Mouse (Mus musculus): Measurements from ENCODE around the gene Ap1s1.

Ap1s1 gene

GRCm38 (mm10) chr5:137045402-137046323, at the start of gene Ap1s1:
Ap1s1 (minus strand) TSS chr5:137046135.
- in situ Hi-C loops (cut with MboI, MseI) = no loop called here

GRCm38 (mm10) chr5:137095135-137095534, 49.2 kb upstream of the Ap1s1 start:
- in situ Hi-C loops (cut with MboI, MseI) = no loop called here

- in situ Hi-C loops (cut with MboI, MseI) = no loop called here
Measured at GRCm38 (mm10) chr5:137093720-137094119, 47.8 kb upstream of the Ap1s1 start.

- in situ Hi-C loops (cut with MboI, MseI) = no loop called here
Measured at GRCm38 (mm10) chr5:137091560-137091959, 45.6 kb upstream of the Ap1s1 start.

GRCm38 (mm10) chr5:137090870-137091269, 44.9 kb upstream of the Ap1s1 start:
- in situ Hi-C loops (cut with MboI, MseI) = no loop called here

GRCm38 (mm10) chr5:137087410-137087809, 41.5 kb upstream of the Ap1s1 start:
- in situ Hi-C loops (cut with MboI, MseI) = no loop called here

- in situ Hi-C loops (cut with MboI, MseI) = no loop called here
Measured at GRCm38 (mm10) chr5:137085731-137086130, 39.8 kb upstream of the Ap1s1 start.

- in situ Hi-C loops (cut with MboI, MseI) = no loop called here
Measured at GRCm38 (mm10) chr5:137085021-137085420, 39.1 kb upstream of the Ap1s1 start.

GRCm38 (mm10) chr5:137083051-137083450, 37.1 kb upstream of the Ap1s1 start:
- in situ Hi-C loops (cut with MboI, MseI) = no loop called here

- in situ Hi-C loops (cut with MboI, MseI) = no loop called here
Measured at GRCm38 (mm10) chr5:137079849-137080248, 33.9 kb upstream of the Ap1s1 start.

- in situ Hi-C loops (cut with MboI, MseI) = no loop called here
Measured at GRCm38 (mm10) chr5:137078616-137079015, 32.7 kb upstream of the Ap1s1 start.

GRCm38 (mm10) chr5:137078041-137078440, 32.1 kb upstream of the Ap1s1 start:
- in situ Hi-C loops (cut with MboI, MseI) = no loop called here

- in situ Hi-C loops (cut with MboI, MseI) = no loop called here
Measured at GRCm38 (mm10) chr5:137077187-137077586, 31.3 kb upstream of the Ap1s1 start.

GRCm38 (mm10) chr5:137076191-137076930, 30.4 kb upstream of the Ap1s1 start:
- in situ Hi-C loops (cut with MboI, MseI) = no loop called here

- in situ Hi-C loops (cut with MboI, MseI) = no loop called here
Measured at GRCm38 (mm10) chr5:137075726-137076125, 29.8 kb upstream of the Ap1s1 start.

GRCm38 (mm10) chr5:137074191-137074651, 28.3 kb upstream of the Ap1s1 start:
- in situ Hi-C loops (cut with MboI, MseI) = no loop called here

- in situ Hi-C loops (cut with MboI, MseI) = no loop called here
Measured at GRCm38 (mm10) chr5:137073141-137073540, 27.2 kb upstream of the Ap1s1 start.

- in situ Hi-C loops (cut with MboI, MseI) = no loop called here
Measured at GRCm38 (mm10) chr5:137072079-137072960, 26.4 kb upstream of the Ap1s1 start, which contains the start of gene Serpine1. Serpine1 (minus strand) TSS chr5:137072268.

GRCm38 (mm10) chr5:137070881-137071605, 25.1 kb upstream of the Ap1s1 start:
- in situ Hi-C loops (cut with MboI, MseI) = no loop called here

- in situ Hi-C loops (cut with MboI, MseI) = loop anchor here in 1 of 2 experiments (5.0 kb wide), 1 partner anchor 44 kb away; no protein-coding TSS in a partner anchor
Measured at GRCm38 (mm10) chr5:137068711-137069110, 22.8 kb upstream of the Ap1s1 start.

All from T-helper 17 cell (primary cell).